Mouse (Mus musculus) forebrain, embryonic 14.5 days (tissue): ENCODE results near the gene Wdr18. TPM values are rescaled to one million over a fixed set of nuclear protein-coding genes. Genes with fewer than 3 reads are reported as not detected.
A peak's percentile ranks its signal among the peaks of the same experiment; 100 is the strongest.

Experiments used
- ATAC-seq: fragments of 200-750 bp; cut with Nextera tagmentation; 2 replicates; pipeline ENCODE4 v1.8.0; 2017; ENCODE audit warnings: mild to moderate bottlenecking, moderate library complexity
- DNase-seq: peaks from one replicate; pipeline ENCODE4 v3.0.0-alpha.2; 2015; ENCODE audit warnings: low spot score
- H3K27ac ChIP-seq: fragments of 300-500 bp; sonication (generic); 2 replicates; pipeline ENCODE4 v1.5.1; 2014; ENCODE audit warnings: low read depth, mild to moderate bottlenecking, control low read depth, low read length, moderate library complexity
- H3K27me3 ChIP-seq: fragments of 300-500 bp; sonication (generic); replicated peaks from 2 replicates; pipeline ENCODE4 v1.6.1; 2014; ENCODE audit warnings: low read length, control low read depth, mixed read lengths; ENCODE audit not compliant: control insufficient read depth, insufficient read depth
- H3K36me3 ChIP-seq: fragments of 300-500 bp; sonication (generic); 2 replicates; pipeline ENCODE4 v1.6.1; 2014; ENCODE audit warnings: low read length, control low read depth; ENCODE audit not compliant: control insufficient read depth, insufficient read depth
- H3K4me1 ChIP-seq: fragments of 300-500 bp; sonication (generic); 2 replicates; pipeline ENCODE4 v1.6.1; 2014; ENCODE audit warnings: antibody characterized with exemption, low read length, control low read depth; ENCODE audit not compliant: control insufficient read depth, insufficient read depth
- H3K4me2 ChIP-seq: fragments of 300-500 bp; sonication (generic); 2 replicates; pipeline ENCODE4 v1.6.1; 2014; ENCODE audit warnings: mild to moderate bottlenecking, control low read depth, low read length
- H3K4me3 ChIP-seq: fragments of 300-500 bp; sonication (generic); 2 replicates; pipeline ENCODE4 v1.5.1; 2014; ENCODE audit warnings: low read depth, low read length, control low read depth
- H3K9ac ChIP-seq: fragments of 300-500 bp; sonication (generic); 2 replicates; pipeline ENCODE4 v1.6.1; 2014; ENCODE audit warnings: mild to moderate bottlenecking, low read length, control low read depth, moderate library complexity
- H3K9me3 ChIP-seq: fragments of 300-500 bp; sonication (generic); replicated peaks from 2 replicates; pipeline ENCODE4 v1.6.1; 2016; ENCODE audit warnings: low read length, control low read depth, mixed read lengths; ENCODE audit not compliant: control insufficient read depth
- WGBS: fragments of 180-500 bp; shearing (Covaris S2); extraction: QIAGEN DNeasy Blood & Tissue Kit; methylation state at CpG from one replicate; pipeline ENCODE4 v1.1.7; 2014; 5-methylcytosine and 5-hydroxymethylcytosine counted together
- polyA plus RNA-seq: library from polyadenylated mRNA; unstranded; fragments of >200 nt; fragmentation: Nextera tagmentation; extraction: Ambion mirVana; gene quantifications from 2 replicates; pipeline ENCODE4 v1.2.1, GENCODE M21; 2014

The Wdr18 gene
- polyA plus RNA-seq, 1 experiment from 2014 or later, result 96.4 TPM

DNA sequence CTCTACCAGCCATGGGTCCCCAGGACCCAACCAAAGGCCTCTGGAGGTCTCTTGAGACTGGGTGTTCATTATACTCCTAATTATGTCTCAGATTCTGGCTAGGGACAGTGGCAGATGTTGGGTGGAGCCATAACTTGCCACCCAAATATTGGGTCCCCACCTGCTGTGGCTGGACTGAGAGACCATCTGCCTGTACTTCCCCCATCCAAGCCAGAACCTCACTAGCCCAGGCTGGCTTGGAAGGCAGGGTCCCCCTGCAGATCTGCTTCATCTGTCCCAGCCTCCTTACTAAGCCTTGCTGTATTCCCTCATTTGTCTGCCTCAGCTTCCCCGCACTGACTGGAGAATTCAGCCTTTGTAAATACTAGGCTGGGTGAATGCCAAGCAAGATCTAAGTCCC is 8.2 kb downstream of the Wdr18 start:
- Histone ChIP-seq H3K9ac (no peak overlapping the region), H3K27me3 (peaks cover 30% of the 10 kb centered on the region), H3K9me3 (no peaks in the 10 kb centered on the region), H3K4me2 (no peak overlapping the region), H3K27ac (no peak overlapping the region), H3K4me3 (no peak overlapping the region), H3K36me3 (peaks cover 53% of the 10 kb centered on the region), H3K4me1 (no peaks in the 10 kb centered on the region; the same call in 1 of the 2 replicates)
- ATAC-seq, result no peak
- WGBS, result 78% methylated on average over 1 of the region's 1 CpGs
- DNase-seq, result no peak

DNA sequence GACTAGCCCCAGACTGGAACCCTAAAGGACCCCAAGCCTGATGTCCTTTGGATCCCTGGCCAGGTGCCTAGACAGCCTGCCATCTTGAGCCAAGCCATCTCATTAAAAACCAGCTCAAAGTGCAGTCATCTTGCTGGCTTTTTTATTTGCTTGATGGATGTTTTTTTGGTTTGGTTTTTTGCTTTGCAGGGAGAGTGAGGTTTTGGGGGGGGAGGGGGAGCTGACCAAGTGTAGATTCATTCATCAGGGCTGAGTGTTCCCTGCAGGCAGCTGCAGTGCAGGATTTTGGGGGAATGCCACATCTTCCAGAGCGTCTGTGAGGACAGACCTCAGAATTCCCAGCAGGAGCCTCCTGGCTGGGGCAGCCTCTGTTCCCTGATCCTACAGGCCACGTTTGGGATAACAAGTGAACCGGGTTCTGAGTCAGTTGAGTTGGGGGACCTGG is 9.2 kb downstream of the Wdr18 start:
- WGBS, result 19% methylated on average over 3 of the region's 3 CpGs
- Histone ChIP-seq H3K4me2 (no peak overlapping the region), H3K9me3 (no peaks in the 10 kb centered on the region), H3K36me3 (peaks cover 45% of the 10 kb centered on the region), H3K4me3 (no peak overlapping the region), H3K9ac (no peak overlapping the region), H3K27ac (no peak overlapping the region), H3K27me3 (peaks cover 30% of the 10 kb centered on the region), H3K4me1 (no peaks in the 10 kb centered on the region; the same call in 1 of the 2 replicates)
- DNase-seq, result no peak
- ATAC-seq, result no peak

DNA sequence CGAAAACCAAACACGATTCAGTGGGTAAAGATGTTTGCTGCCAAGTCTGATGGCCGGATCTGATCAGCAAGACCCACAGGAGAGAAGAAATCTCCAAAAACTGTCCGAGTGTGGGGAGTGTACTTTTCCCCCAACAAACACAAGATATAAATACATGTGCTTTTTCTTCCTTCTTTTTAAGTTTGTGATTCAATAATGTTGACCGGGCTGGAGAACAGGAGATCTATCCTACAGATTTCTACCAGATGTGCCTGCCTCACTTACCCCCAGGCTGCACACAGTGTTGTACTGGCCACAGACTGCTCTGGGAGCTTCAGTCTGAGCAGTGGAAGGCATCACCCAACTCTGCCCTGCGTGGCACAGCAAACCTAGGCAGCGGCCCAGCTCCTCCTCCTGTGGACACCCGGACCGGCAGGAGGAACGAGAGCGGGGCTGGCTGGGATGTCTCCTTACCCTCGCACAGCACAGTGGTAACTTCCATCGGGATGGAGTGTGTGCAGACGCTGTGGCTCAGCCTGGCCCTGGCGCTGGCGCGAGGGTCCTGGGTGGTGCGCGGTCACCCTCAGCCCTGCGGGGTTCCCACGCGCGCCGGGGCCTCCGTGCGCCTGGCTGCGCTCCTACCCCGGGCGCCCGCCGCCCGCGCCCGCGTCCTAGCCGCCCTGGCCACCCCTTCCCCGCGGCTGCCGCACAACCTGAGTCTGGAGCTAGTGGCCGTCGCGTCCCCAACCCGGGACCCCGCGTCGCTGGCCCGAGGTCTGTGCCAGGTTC is 10.6 kb downstream of the Wdr18 start, which contains the start of gene Grin3b:
Gene Grin3b, plus strand, starts transcription at position 301 of the 768 bp plus-strand sequence.
- Histone ChIP-seq H3K4me2 (peak within 1 kb of the TSS; percentile 47), H3K27me3 (peaks cover 30% of the 10 kb centered on the region), H3K9me3 (no peaks in the 10 kb centered on the region), H3K4me3 (peak within 1 kb of the TSS; percentile 23), H3K36me3 (peaks cover 41% of the 10 kb centered on the region), H3K27ac (no peak within 1 kb of the TSS), H3K4me1 (no peaks in the 10 kb centered on the region; the same call in 1 of the 2 replicates), H3K9ac (peak within 1 kb of the TSS; percentile 49)
- DNase-seq (no peak), ATAC-seq (no peak)
- 12% methylated on average over 30 of the region's 47 CpGs for WGBS

DNA sequence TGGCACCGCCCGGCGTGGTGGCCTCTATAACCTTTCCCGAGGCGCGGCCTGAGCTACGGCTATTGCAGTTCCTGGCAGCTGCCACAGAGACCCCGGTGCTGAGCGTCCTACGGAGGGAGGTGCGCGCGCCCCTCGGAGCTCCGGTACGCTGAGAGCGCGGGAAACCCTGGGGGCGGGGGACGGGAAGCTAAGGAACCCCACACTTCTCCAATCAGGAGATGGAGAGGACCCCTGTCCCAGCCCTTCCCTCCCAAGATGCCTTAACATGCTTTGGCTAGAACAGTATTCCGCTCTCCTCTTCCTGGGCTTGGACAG is 11.2 kb downstream of the Wdr18 start:
- ATAC-seq (no peak), DNase-seq (no peak)
- Histone ChIP-seq H3K4me2 (peak overlapping the region; percentile 47), H3K36me3 (peaks cover 41% of the 10 kb centered on the region), H3K4me3 (peak overlapping the region; percentile 23), H3K27ac (no peak overlapping the region), H3K9ac (peak overlapping the region; percentile 49), H3K4me1 (no peaks in the 10 kb centered on the region; the same call in 1 of the 2 replicates), H3K9me3 (no peaks in the 10 kb centered on the region), H3K27me3 (peaks cover 30% of the 10 kb centered on the region)
- WGBS, result 3% methylated on average over 21 of the region's 21 CpGs

DNA sequence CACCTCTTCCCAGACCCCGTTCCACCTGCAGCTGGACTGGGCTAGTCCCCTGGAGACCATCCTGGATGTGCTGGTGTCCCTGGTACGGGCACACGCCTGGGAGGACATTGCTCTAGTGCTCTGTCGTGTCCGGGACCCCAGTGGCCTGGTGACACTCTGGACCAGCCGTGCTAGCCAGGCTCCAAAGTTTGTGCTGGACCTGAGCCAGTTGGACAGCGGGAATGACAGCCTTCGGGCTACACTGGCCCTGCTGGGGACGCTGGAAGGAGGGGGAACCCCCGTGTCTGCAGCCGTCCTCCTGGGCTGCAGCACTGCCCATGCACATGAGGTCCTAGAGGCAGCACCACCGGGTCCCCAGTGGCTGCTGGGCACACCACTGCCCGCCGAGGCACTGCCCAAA is 12.9 kb downstream of the Wdr18 start:
- no peak for ATAC-seq
- Histone ChIP-seq H3K36me3 (peaks cover 41% of the 10 kb centered on the region), H3K9ac (no peak overlapping the region), H3K27me3 (peaks cover 30% of the 10 kb centered on the region), H3K27ac (no peak overlapping the region), H3K4me3 (no peak overlapping the region), H3K9me3 (no peaks in the 10 kb centered on the region), H3K4me1 (no peaks in the 10 kb centered on the region; the same call in 1 of the 2 replicates), H3K4me2 (no peak overlapping the region)
- WGBS, result 64% methylated on average over 14 of the region's 14 CpGs
- DNase-seq, result no peak

DNA sequence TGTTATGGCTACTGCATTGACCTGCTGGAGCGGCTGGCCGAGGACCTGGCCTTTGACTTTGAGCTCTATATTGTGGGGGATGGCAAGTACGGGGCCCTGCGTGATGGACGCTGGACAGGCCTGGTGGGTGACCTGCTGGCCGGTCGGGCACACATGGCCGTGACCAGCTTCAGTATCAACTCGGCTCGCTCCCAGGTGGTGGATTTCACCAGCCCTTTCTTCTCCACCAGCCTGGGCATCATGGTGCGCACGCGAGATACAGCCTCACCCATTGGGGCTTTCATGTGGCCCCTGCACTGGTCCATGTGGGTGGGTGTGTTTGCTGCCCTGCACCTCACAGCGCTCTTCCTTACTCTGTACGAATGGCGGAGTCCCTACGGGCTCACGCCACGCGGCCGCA is 14.1 kb downstream of the Wdr18 start:
- no peak for DNase-seq
- H3K27me3 ChIP-seq, result peaks cover 30% of the 10 kb centered on the region
- no peaks in the 10 kb centered on the region; the same call in 1 of the 2 replicates for H3K4me1 ChIP-seq
- no peak overlapping the region for H3K4me3 ChIP-seq
- no peak overlapping the region for H3K4me2 ChIP-seq
- WGBS, result 91% methylated on average over 21 of the region's 21 CpGs
- H3K27ac ChIP-seq, result no peak overlapping the region
- no peak for ATAC-seq
- peaks cover 47% of the 10 kb centered on the region for H3K36me3 ChIP-seq
- no peak overlapping the region for H3K9ac ChIP-seq
- no peaks in the 10 kb centered on the region for H3K9me3 ChIP-seq

DNA sequence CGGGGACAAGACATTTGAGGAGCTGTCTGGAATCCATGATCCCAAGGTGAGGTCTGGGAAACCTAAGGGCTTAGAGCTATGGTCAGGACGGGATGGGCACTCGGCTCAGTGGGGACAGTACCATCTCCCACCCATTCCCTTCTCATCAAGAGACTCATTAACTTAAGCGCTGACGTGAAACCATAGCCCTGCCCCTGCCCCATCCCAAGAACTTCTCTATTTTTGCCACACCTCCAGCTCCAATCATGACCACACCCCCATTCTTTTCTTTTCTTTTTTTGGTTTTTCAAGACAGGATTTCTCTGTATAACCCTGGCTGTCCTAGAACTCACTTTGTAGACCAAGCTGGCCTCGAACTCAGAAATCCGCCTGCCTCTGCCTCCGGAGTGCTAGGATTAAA is 14.7 kb downstream of the Wdr18 start:
- Histone ChIP-seq H3K27me3 (peaks cover 28% of the 10 kb centered on the region), H3K36me3 (peaks cover 53% of the 10 kb centered on the region), H3K4me1 (no peaks in the 10 kb centered on the region; the same call in 1 of the 2 replicates), H3K4me2 (no peak overlapping the region), H3K9ac (no peak overlapping the region), H3K27ac (no peak overlapping the region), H3K4me3 (no peak overlapping the region), H3K9me3 (no peaks in the 10 kb centered on the region)
- WGBS, result 92% methylated on average over 8 of the region's 8 CpGs
- no peak for ATAC-seq
- no peak for DNase-seq

DNA sequence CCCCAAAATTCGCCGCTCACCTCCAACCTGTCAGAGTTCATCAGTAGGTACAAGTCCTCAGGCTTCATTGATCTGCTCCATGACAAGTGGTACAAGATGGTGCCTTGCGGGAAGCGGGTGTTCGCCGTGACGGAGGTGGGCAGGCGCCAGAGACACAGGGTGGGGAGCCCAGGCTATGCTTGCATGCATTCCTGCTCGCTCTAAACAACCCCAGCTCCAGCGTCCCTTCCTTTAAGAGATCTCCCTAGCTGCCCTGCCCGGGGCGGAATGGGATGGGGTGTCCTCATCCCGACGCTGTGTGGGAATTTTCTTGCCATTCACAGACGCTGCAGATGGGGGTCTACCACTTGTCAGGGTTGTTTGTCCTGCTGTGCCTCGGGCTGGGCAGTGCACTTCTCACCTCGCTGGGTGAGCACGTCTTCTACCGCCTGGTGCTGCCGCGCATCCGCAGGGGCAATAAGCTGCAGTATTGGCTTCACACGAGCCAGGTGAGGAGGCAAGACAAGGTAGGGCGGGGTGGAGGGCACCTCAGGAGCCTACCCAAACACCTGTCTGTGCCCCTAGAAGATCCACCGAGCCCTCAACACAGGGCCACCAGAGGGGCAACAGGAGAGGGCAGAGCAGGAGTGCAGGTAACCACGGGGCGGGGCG is 16.2 kb downstream of the Wdr18 start:
- no peak overlapping the region for H3K9ac ChIP-seq
- no peak overlapping the region for H3K4me3 ChIP-seq
- no peaks in the 10 kb centered on the region for H3K9me3 ChIP-seq
- H3K27me3 ChIP-seq, result peaks cover 16% of the 10 kb centered on the region
- DNase-seq (no peak), ATAC-seq (no peak)
- no peaks in the 10 kb centered on the region for H3K4me1 ChIP-seq
- 87% methylated on average over 28 of the region's 28 CpGs for WGBS
- H3K4me2 ChIP-seq, result no peak overlapping the region
- no peak overlapping the region for H3K27ac ChIP-seq
- H3K36me3 ChIP-seq, result peaks cover 64% of the 10 kb centered on the region

DNA sequence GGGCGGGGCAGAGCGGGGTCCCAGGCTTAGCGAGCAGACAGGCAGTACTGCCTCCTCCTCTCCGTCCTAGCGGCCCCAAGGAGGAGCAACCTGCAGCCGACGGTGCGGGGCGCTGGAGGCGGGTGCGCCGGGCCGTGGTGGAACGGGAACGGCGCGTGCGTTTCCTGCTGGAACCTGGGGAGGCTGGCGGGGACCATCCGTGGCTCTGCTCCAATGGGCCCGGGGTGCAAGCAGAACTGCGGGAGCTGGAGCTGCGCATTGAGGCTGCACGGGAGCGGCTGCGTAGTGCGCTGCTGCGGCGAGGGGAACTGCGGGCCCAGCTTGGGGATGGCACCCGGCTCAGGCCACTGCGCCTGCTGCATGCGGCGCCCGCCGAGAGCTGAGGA is 16.8 kb downstream of the Wdr18 start:
- Histone ChIP-seq H3K4me2 (no peak overlapping the region), H3K27me3 (peaks cover 11% of the 10 kb centered on the region; the same call in 1 of the 2 replicates), H3K27ac (no peak overlapping the region), H3K4me3 (no peak overlapping the region), H3K9ac (no peak overlapping the region), H3K9me3 (no peaks in the 10 kb centered on the region), H3K36me3 (peaks cover 69% of the 10 kb centered on the region), H3K4me1 (no peaks in the 10 kb centered on the region)
- 81% methylated on average over 36 of the region's 36 CpGs for WGBS
- ATAC-seq (no peak), DNase-seq (no peak)
